ENCODE assay signal across 15 mouse cellular contexts in genomic region chr5:34534776-34535581, GRCm38 (mm10). TPM values are rescaled to one million over a fixed set of nuclear protein-coding genes. Genes with fewer than 3 reads are reported as not detected.
DNase-seq lines count a peak whose midpoint lies in the region; ATAC-seq and TF ChIP-seq lines count a peak whose summit lies in the region.
"Had no signal": no experiment of that assay in that cellular context is flagged by ENCODE, and none has a peak within 500 bp of the region (broad histone marks: within the 10 kb centered on the region; RNA-seq: fewer than 3 reads in every experiment).

No protein-coding gene starts in this region.

- WGBS in lung, adult 2 months: 48% methylated on average over 5 of the region's 5 CpGs
- 83% methylated on average over 5 of the region's 5 CpGs for WGBS in hindbrain, embryonic 12.5 days

- no peak overlapping the region for H3ac ChIP-seq in myocyte (ENCODE audit: control insufficient read depth, insufficient read length)

- H3K79me2 ChIP-seq in myocyte (ENCODE audit: control insufficient read depth, insufficient read depth): peaks cover 41% of the 10 kb centered on the region

- no peak overlapping the region for H3K4me3 ChIP-seq in lung, adult 2 months (replicated peaks; ENCODE audit: extremely low read depth, low read depth, low read length)
- H3K4me3 ChIP-seq in myocyte: no peak overlapping the region
- no peak overlapping the region for H3K4me3 ChIP-seq in hindbrain, embryonic 12.5 days
- H3K4me3 ChIP-seq: erythroblast, embryonic 14.5 days; midbrain, embryonic 12.5 days had no signal

- TF ChIP-seq POLR2A in lung, adult 2 months (IDR thresholded peaks at IDR 0.05; ENCODE audit: borderline replicate concordance, extremely low read depth, low read depth, low read length): no peak
- TF ChIP-seq POLR2A in myocyte (IDR thresholded peaks at IDR 0.05; ENCODE audit: insufficient read length, low read depth): no peak

- peak overlapping the region; percentile 61 for H3K4me2 ChIP-seq in myocyte (ENCODE audit: low read depth)
- no peak overlapping the region for H3K4me2 ChIP-seq in hindbrain, embryonic 12.5 days (replicated peaks)
- H3K4me2 ChIP-seq: hindbrain, embryonic 14.5 days; midbrain, embryonic 12.5 days had no signal

- no peak overlapping the region for H3K9ac ChIP-seq in hindbrain, embryonic 12.5 days
- H3K9ac ChIP-seq: hindbrain, embryonic 14.5 days; midbrain, embryonic 12.5 days had no signal

- peaks cover 6% of the 10 kb centered on the region for H3K4me1 ChIP-seq in lung, adult 2 months (ENCODE audit: control insufficient read depth, insufficient read depth, low read length)
- H3K4me1 ChIP-seq in hindbrain, embryonic 12.5 days: no peaks in the 10 kb centered on the region
- H3K4me1 ChIP-seq: midbrain, embryonic 12.5 days had no signal

- TF ChIP-seq CTCF in lung, adult 2 months (IDR thresholded peaks at IDR 0.05; ENCODE audit: insufficient read depth, low read length): no peak

- no peaks in the 10 kb centered on the region for H3K36me3 ChIP-seq in myocyte (ENCODE audit: control insufficient read depth, insufficient read depth)
- no peaks in the 10 kb centered on the region for H3K36me3 ChIP-seq in hindbrain, embryonic 12.5 days
- H3K36me3 ChIP-seq: midbrain, embryonic 12.5 days had no signal

- H3K27me3 ChIP-seq in myocyte (ENCODE audit: control insufficient read depth, insufficient read depth, insufficient read length): no peaks in the 10 kb centered on the region
- H3K27me3 ChIP-seq in hindbrain, embryonic 12.5 days: no peaks in the 10 kb centered on the region
- H3K27me3 ChIP-seq: CH12.LX; midbrain, embryonic 12.5 days had no signal

- no peaks in the 10 kb centered on the region for H3K9me3 ChIP-seq in hindbrain, embryonic 12.5 days (replicated peaks)
- H3K9me3 ChIP-seq: midbrain, embryonic 12.5 days had no signal

- no peak overlapping the region for H3K27ac ChIP-seq in hindbrain, embryonic 12.5 days
- H3K27ac ChIP-seq: hindbrain, embryonic 14.5 days; midbrain, embryonic 12.5 days had no signal

- ATAC-seq in megakaryocyte-erythroid progenitor cell, adult 5-6 weeks (replicated peaks; ENCODE audit: low FRiP score, low TSS enrichment, poor library complexity, severe bottlenecking): no peak
- no peak for ATAC-seq in hindbrain, embryonic 12.5 days (ENCODE audit: low FRiP score)

- DNase-seq in gastrocnemius, postnatal 25 days: peak; percentile 50
- DNase-seq in gastrocnemius, postnatal 4 days (ENCODE audit: low spot score in 2 of 2): no peak
- DNase-seq in lung, postnatal 25 days (ENCODE audit: low spot score): peak; percentile 35
- no peak for DNase-seq in lung, adult 2 months
- DNase-seq in adrenal gland, postnatal 36 days: peak; percentile 85 to 88
- DNase-seq: cerebellum, adult 9-11 months; gastrocnemius, postnatal 36 days; kidney, postnatal 14 days had no signal

TF ChIP-seq in myocyte, 11 proteins besides CTCF, POLR2A, EP300 and RAD21:
- TF ChIP-seq TCF3 (IDR thresholded peaks at IDR 0.05; ENCODE audit: insufficient read length, low read depth) (peak; percentile 81), USF1 (IDR thresholded peaks at IDR 0.05; ENCODE audit: low read depth) (no peak), MYOD1 (IDR thresholded peaks at IDR 0.05; ENCODE audit: control insufficient read depth in 1 of 3, insufficient read length in 2 of 3, low read depth in 2 of 3) (peak; percentile 73 to 98 (median 97)), MYOG (IDR thresholded peaks at IDR 0.05; ENCODE audit: control insufficient read depth in 1 of 3, insufficient read depth in 1 of 3, insufficient read length in 2 of 3, low read depth in 2 of 3) (peak; percentile 86 to 99 (median 97)), E2F4 (IDR thresholded peaks at IDR 0.05; ENCODE audit: insufficient read depth) (no peak), SRF (IDR thresholded peaks at IDR 0.05; ENCODE audit: control insufficient read depth, insufficient read length, low read depth) (peak; percentile 14), MAX (IDR thresholded peaks at IDR 0.05; ENCODE audit: low read depth) (no peak), POLR2AphosphoS2 (IDR thresholded peaks at IDR 0.05; ENCODE audit: insufficient read length, low read depth) (peak; percentile 11), TCF12 (IDR thresholded peaks at IDR 0.05; ENCODE audit: insufficient read depth, poor library complexity, severe bottlenecking) (peak; percentile 88), REST (IDR thresholded peaks at IDR 0.05; ENCODE audit: insufficient read depth, insufficient read length) (no peak), CEBPB (IDR thresholded peaks at IDR 0.05; ENCODE audit: insufficient read depth, poor library complexity, severe bottlenecking) (peak; percentile 55)

RNA-seq across cellular contexts. Expression of gene Sh3bp2, which starts 9.3 kb away (rescaled TPM):
- 1 to 10 TPM; 1.1 to 1.2 TPM for total RNA-seq in gastrocnemius, postnatal 25 days (2021)
- total RNA-seq in gastrocnemius, postnatal 4 days (2021): 1 to 10 TPM; 4.9 to 5.4 TPM
- polyA plus RNA-seq in lung, adult 2 months (2012; rRNA removed): 14.1 and 17.3 TPM in 2 replicates
- total RNA-seq in adrenal gland, postnatal 36 days (2021): 10 to 100 TPM; 15.4 to 17.3 TPM
- polyA plus RNA-seq in myocyte (2012; fragmentation: generic; extraction: Trizol): 14.3 TPM
- total RNA-seq in megakaryocyte-erythroid progenitor cell, adult 5-6 weeks (2014; fragmentation: Nextera tagmentation): 10.2 and 13.1 TPM in 2 replicates
- total RNA-seq in megakaryocyte-erythroid progenitor cell, adult 5-6 weeks (2017): 3.3 and 4.2 TPM in 2 replicates
- 17.5 and 17.8 TPM in 2 replicates for polyA plus RNA-seq in hindbrain, embryonic 12.5 days (2016; fragmentation: Nextera tagmentation; extraction: Ambion mirVana)

RNA-seq across cellular contexts. Expression of gene Tnip2, which starts 21.2 kb away (rescaled TPM):
- total RNA-seq in gastrocnemius, postnatal 25 days (2021): 1 to 10 TPM; 2.1 to 2.3 TPM
- 10 to 100 TPM in 1 of 2 experiments, 1 to 10 TPM in 1; 9.8 to 10.1 TPM for total RNA-seq in gastrocnemius, postnatal 4 days (2021)
- polyA plus RNA-seq in lung, adult 2 months (2012; rRNA removed): 30.1 and 33.6 TPM in 2 replicates
- 10 to 100 TPM; 15.0 to 16.8 TPM for total RNA-seq in adrenal gland, postnatal 36 days (2021)
- polyA plus RNA-seq in myocyte (2012; fragmentation: generic; extraction: Trizol): 10.6 TPM
- total RNA-seq in megakaryocyte-erythroid progenitor cell, adult 5-6 weeks (2014; fragmentation: Nextera tagmentation): 4.8 and 14.9 TPM in 2 replicates
- total RNA-seq in megakaryocyte-erythroid progenitor cell, adult 5-6 weeks (2017): 5.0 and 13.8 TPM in 2 replicates
- polyA plus RNA-seq in hindbrain, embryonic 12.5 days (2016; fragmentation: Nextera tagmentation; extraction: Ambion mirVana): 7.1 and 8.6 TPM in 2 replicates
- polyA plus RNA-seq: erythroblast, embryonic 14.5 days had no signal

RNA-seq across cellular contexts. Expression of gene Add1, which starts 38.5 kb away (rescaled TPM):
- total RNA-seq in gastrocnemius, postnatal 25 days (2021): 10 to 100 TPM; 61.8 to 68.6 TPM
- total RNA-seq in gastrocnemius, postnatal 4 days (2021): 100 to 1,000 TPM; 174 to 180 TPM
- 188 and 231 TPM in 2 replicates for polyA plus RNA-seq in lung, adult 2 months (2012; rRNA removed)
- total RNA-seq in adrenal gland, postnatal 36 days (2021): 100 to 1,000 TPM; 141 to 156 TPM
- polyA plus RNA-seq in myocyte (2012; fragmentation: generic; extraction: Trizol): 160 TPM
- total RNA-seq in megakaryocyte-erythroid progenitor cell, adult 5-6 weeks (2014; fragmentation: Nextera tagmentation): 188 and 260 TPM in 2 replicates
- total RNA-seq in megakaryocyte-erythroid progenitor cell, adult 5-6 weeks (2017): 170 and 288 TPM in 2 replicates
- 223 and 226 TPM in 2 replicates for polyA plus RNA-seq in hindbrain, embryonic 12.5 days (2016; fragmentation: Nextera tagmentation; extraction: Ambion mirVana)

Comparison
In these comparisons a context has a peak if more than half of its experiments do, and no peak if none do; other contexts are left out.
1. DNase-seq: peak in gastrocnemius, postnatal 25 days (single experiment), lung, postnatal 25 days (single experiment) and adrenal gland, postnatal 36 days (2 of 2); none in gastrocnemius, postnatal 4 days (0 of 2) and lung, adult 2 months (single experiment).